Mouse (Mus musculus): ENCODE results near the gene Gm20388. TPM values are rescaled to one million over a fixed set of nuclear protein-coding genes. Genes with fewer than 3 reads are reported as not detected.

Gm20388 gene
- polyA plus RNA-seq, 1 experiment from 2014 or later: not detected

- no peaks in the 10 kb centered on the region for H3K9me3 ChIP-seq
- no peak for ATAC-seq (replicated peaks)
- H3K36me3 ChIP-seq: no peaks in the 10 kb centered on the region
- H3K27ac ChIP-seq (replicated peaks): no peak overlapping the region
- 90% methylated on average over 9 of the region's 9 CpGs for WGBS
- no peaks in the 10 kb centered on the region for H3K4me1 ChIP-seq
- no peak overlapping the region for H3K4me2 ChIP-seq (replicated peaks)
- no peak overlapping the region for H3K9ac ChIP-seq (replicated peaks)
- peaks cover 3% of the 10 kb centered on the region for H3K27me3 ChIP-seq
- no peak overlapping the region for H3K4me3 ChIP-seq
These were observed 1024.0 kb downstream of the Gm20388 start for GRCm38 (mm10) chr8:120934596-120934995.

- ATAC-seq (replicated peaks): no peak
- no peaks in the 10 kb centered on the region for H3K36me3 ChIP-seq
- H3K4me1 ChIP-seq: no peaks in the 10 kb centered on the region
- no peak overlapping the region for H3K4me2 ChIP-seq (replicated peaks)
- H3K4me3 ChIP-seq: no peak overlapping the region
- peaks cover 3% of the 10 kb centered on the region for H3K27me3 ChIP-seq
- 65% methylated on average over 10 of the region's 10 CpGs for WGBS
- H3K9me3 ChIP-seq: no peaks in the 10 kb centered on the region
- no peak overlapping the region for H3K9ac ChIP-seq (replicated peaks)
- no peak overlapping the region for H3K27ac ChIP-seq (replicated peaks)
These were observed 1026.0 kb downstream of the Gm20388 start for GRCm38 (mm10) chr8:120936685-120937084.

- Histone ChIP-seq H3K27me3 (peaks cover 3% of the 10 kb centered on the region), H3K27ac (replicated peaks) (no peak overlapping the region), H3K36me3 (no peaks in the 10 kb centered on the region), H3K4me2 (replicated peaks) (no peak overlapping the region), H3K4me3 (no peak overlapping the region), H3K9me3 (no peaks in the 10 kb centered on the region), H3K9ac (replicated peaks) (no peak overlapping the region), H3K4me1 (no peaks in the 10 kb centered on the region)
- WGBS: 81% methylated on average over 5 of the region's 9 CpGs
- no peak for ATAC-seq (replicated peaks)
These were observed 1026.8 kb downstream of the Gm20388 start for GRCm38 (mm10) chr8:120937474-120937873.

- no peak overlapping the region for H3K9ac ChIP-seq (replicated peaks)
- 83% methylated on average over 12 of the region's 12 CpGs for WGBS
- no peak for ATAC-seq (replicated peaks)
These were observed 1029.6 kb downstream of the Gm20388 start for GRCm38 (mm10) chr8:120940287-120940686.

GRCm38 (mm10) chr8:120947240-120947639 is 1036.6 kb downstream of the Gm20388 start:
- H3K4me3 ChIP-seq: no peak overlapping the region
- H3K36me3 ChIP-seq: no peaks in the 10 kb centered on the region
- no peaks in the 10 kb centered on the region for H3K27me3 ChIP-seq
- no peaks in the 10 kb centered on the region for H3K4me1 ChIP-seq
- no peak overlapping the region for H3K4me2 ChIP-seq (replicated peaks)
- WGBS: 82% methylated on average over 10 of the region's 10 CpGs
- no peak overlapping the region for H3K27ac ChIP-seq (replicated peaks)
- no peaks in the 10 kb centered on the region for H3K9me3 ChIP-seq
- ATAC-seq (replicated peaks): no peak
- no peak overlapping the region for H3K9ac ChIP-seq (replicated peaks)

More at GRCm38 (mm10) chr8:120940287-120940686, 1029.6 kb downstream of the Gm20388 start:
- Histone ChIP-seq H3K27me3 (peaks cover 3% of the 10 kb centered on the region), H3K36me3 (no peaks in the 10 kb centered on the region), H3K4me3 (no peak overlapping the region), H3K9me3 (no peaks in the 10 kb centered on the region), H3K27ac (replicated peaks) (no peak overlapping the region), H3K4me2 (replicated peaks) (no peak overlapping the region), H3K4me1 (no peaks in the 10 kb centered on the region)

GRCm38 (mm10) chr8:120948050-120948595 is 1037.5 kb downstream of the Gm20388 start:
- Histone ChIP-seq H3K4me2 (replicated peaks) (no peak overlapping the region), H3K36me3 (no peaks in the 10 kb centered on the region), H3K9me3 (no peaks in the 10 kb centered on the region), H3K4me3 (no peak overlapping the region), H3K27me3 (no peaks in the 10 kb centered on the region), H3K27ac (replicated peaks) (no peak overlapping the region), H3K4me1 (no peaks in the 10 kb centered on the region), H3K9ac (replicated peaks) (no peak overlapping the region)
- WGBS: 82% methylated on average over 3 of the region's 4 CpGs
- ATAC-seq (replicated peaks): no peak

- no peak for ATAC-seq (replicated peaks)
- WGBS: 51% methylated on average over 25 of the region's 25 CpGs
These were observed 1038.2 kb downstream of the Gm20388 start for GRCm38 (mm10) chr8:120948620-120949491.

GRCm38 (mm10) chr8:120950674-120951218 is 1040.1 kb downstream of the Gm20388 start:
- H3K27ac ChIP-seq (replicated peaks): no peak overlapping the region
- no peak overlapping the region for H3K9ac ChIP-seq (replicated peaks)
- no peaks in the 10 kb centered on the region for H3K4me1 ChIP-seq
- no peak overlapping the region for H3K4me3 ChIP-seq
- H3K4me2 ChIP-seq (replicated peaks): no peak overlapping the region
- no peaks in the 10 kb centered on the region for H3K36me3 ChIP-seq
- H3K27me3 ChIP-seq: no peaks in the 10 kb centered on the region
- WGBS: 25% methylated on average over 16 of the region's 16 CpGs
- no peak for ATAC-seq (replicated peaks)
- H3K9me3 ChIP-seq: no peaks in the 10 kb centered on the region

More at GRCm38 (mm10) chr8:120948620-120949491, 1038.2 kb downstream of the Gm20388 start:
- no peaks in the 10 kb centered on the region for H3K27me3 ChIP-seq
- H3K4me1 ChIP-seq: no peaks in the 10 kb centered on the region
- no peak overlapping the region for H3K27ac ChIP-seq (replicated peaks)
- H3K9me3 ChIP-seq: no peaks in the 10 kb centered on the region
- H3K9ac ChIP-seq (replicated peaks): no peak overlapping the region
- no peak overlapping the region for H3K4me3 ChIP-seq
- no peak overlapping the region for H3K4me2 ChIP-seq (replicated peaks)
- H3K36me3 ChIP-seq: no peaks in the 10 kb centered on the region

- WGBS: 12% methylated on average over 8 of the region's 8 CpGs
- no peaks in the 10 kb centered on the region for H3K36me3 ChIP-seq
- peaks cover 5% of the 10 kb centered on the region for H3K27me3 ChIP-seq
- ATAC-seq (replicated peaks): no peak; the same call in 1 of the 2 replicates
- no peak overlapping the region for H3K27ac ChIP-seq (replicated peaks)
- H3K9ac ChIP-seq (replicated peaks): no peak overlapping the region
- H3K9me3 ChIP-seq: no peaks in the 10 kb centered on the region
- H3K4me3 ChIP-seq: no peak overlapping the region
- H3K4me1 ChIP-seq: peaks cover 12% of the 10 kb centered on the region
- no peak overlapping the region for H3K4me2 ChIP-seq (replicated peaks)
These were observed 1048.8 kb downstream of the Gm20388 start for GRCm38 (mm10) chr8:120959470-120959891.

- no peak for ATAC-seq (replicated peaks)
- no peak overlapping the region for H3K9ac ChIP-seq (replicated peaks)
- H3K4me2 ChIP-seq (replicated peaks): no peak overlapping the region
- H3K27me3 ChIP-seq: peaks cover 2% of the 10 kb centered on the region; the same call in 1 of the 2 replicates
- H3K4me3 ChIP-seq: no peak overlapping the region
- 90% methylated on average over 5 of the region's 5 CpGs for WGBS
- H3K9me3 ChIP-seq: no peaks in the 10 kb centered on the region
- H3K4me1 ChIP-seq: peaks cover 12% of the 10 kb centered on the region
- no peak overlapping the region for H3K27ac ChIP-seq (replicated peaks)
- H3K36me3 ChIP-seq: no peaks in the 10 kb centered on the region
These were observed 1052.2 kb downstream of the Gm20388 start for GRCm38 (mm10) chr8:120962606-120963380.

GRCm38 (mm10) chr8:120966557-120966956 is 1055.9 kb downstream of the Gm20388 start:
- 25% methylated on average over 3 of the region's 3 CpGs for WGBS
- ATAC-seq (replicated peaks): no peak
- H3K4me1 ChIP-seq: no peaks in the 10 kb centered on the region

GRCm38 (mm10) chr8:120968308-120968707 is 1057.7 kb downstream of the Gm20388 start:
- no peak overlapping the region for H3K9ac ChIP-seq (replicated peaks)
- no peak for ATAC-seq (replicated peaks)
- peaks cover 25% of the 10 kb centered on the region for H3K27me3 ChIP-seq
- peaks cover 11% of the 10 kb centered on the region for H3K4me1 ChIP-seq
- no peaks in the 10 kb centered on the region for H3K36me3 ChIP-seq
- WGBS: 54% methylated on average over 6 of the region's 6 CpGs
- no peaks in the 10 kb centered on the region for H3K9me3 ChIP-seq
- H3K4me2 ChIP-seq (replicated peaks): no peak overlapping the region
- H3K4me3 ChIP-seq: no peak overlapping the region
- H3K27ac ChIP-seq (replicated peaks): no peak overlapping the region

More at GRCm38 (mm10) chr8:120966557-120966956, 1055.9 kb downstream of the Gm20388 start:
- Histone ChIP-seq H3K27me3 (peaks cover 8% of the 10 kb centered on the region), H3K36me3 (no peaks in the 10 kb centered on the region), H3K4me3 (no peak overlapping the region), H3K9me3 (no peaks in the 10 kb centered on the region), H3K9ac (replicated peaks) (no peak overlapping the region), H3K27ac (replicated peaks) (no peak overlapping the region), H3K4me2 (replicated peaks) (no peak overlapping the region)

Data from forebrain, embryonic 15.5 days (tissue).